Mouse (Mus musculus) heart, adult 2 months (tissue): Measurements from ENCODE around the gene Smco3. TPM values are rescaled to one million over a fixed set of nuclear protein-coding genes. Genes with fewer than 3 reads are reported as not detected.

ENCODE experiments used
- DNase-seq, 2 experiments: peaks; one replicate each; pipeline ENCODE4 v3.0.0; 2021
- H3K27ac ChIP-seq: fragments of 200-600 bp; 2 replicates; pipeline ENCODE4 v1.8.1; 2022
- H3K27me3 ChIP-seq: fragments of 200-500 bp; 2 replicates; pipeline ENCODE4 v1.6.1; 2012; ENCODE audit warnings: mild to moderate bottlenecking, low read length, inconsistent platforms, mixed read lengths; ENCODE audit not compliant: control insufficient read depth, insufficient read depth
- H3K36me3 ChIP-seq: fragments of 200-500 bp; 2 replicates; pipeline ENCODE4 v1.6.1; 2012; ENCODE audit warnings: low read length, inconsistent platforms; ENCODE audit not compliant: control insufficient read depth, insufficient read depth
- H3K4me1 ChIP-seq: fragments of 200-500 bp; 2 replicates; pipeline ENCODE4 v1.6.1; 2011; ENCODE audit warnings: low read length; ENCODE audit not compliant: control insufficient read depth, insufficient read depth
- H3K4me3 ChIP-seq: fragments of 200-600 bp; 2 replicates; pipeline ENCODE4 v1.8.1; 2022
- H3K79me2 ChIP-seq: fragments of 200-500 bp; replicated peaks from 2 replicates; pipeline ENCODE4 v1.6.1; 2012; ENCODE audit warnings: mild to moderate bottlenecking, inconsistent platforms, low read length, moderate library complexity, mixed read lengths; ENCODE audit not compliant: control insufficient read depth, insufficient read depth
- H3K9ac ChIP-seq: fragments of 200-500 bp; 2 replicates; pipeline ENCODE4 v1.6.1; 2012; ENCODE audit warnings: low read depth, mild to moderate bottlenecking, control low read depth, inconsistent platforms, low read length, mixed read lengths
- CTCF ChIP-seq: fragments of 200-600 bp; IDR thresholded peaks from 2 replicates; pipeline ENCODE4 v1.8.1; 2022; ENCODE audit warnings: antibody characterized with exemption, mild to moderate bottlenecking, moderate library complexity
- EP300 ChIP-seq: fragments of 200-500 bp; IDR thresholded peaks from 2 replicates; pipeline ENCODE4 v1.6.1; 2011; ENCODE audit warnings: low read depth, low read length, control low read depth; ENCODE audit not compliant: insufficient read depth
- POLR2A ChIP-seq: fragments of 200-500 bp; IDR thresholded peaks from 2 replicates; pipeline ENCODE4 v1.6.1; 2011; ENCODE audit warnings: mild to moderate bottlenecking, low read depth, low read length, control low read depth; ENCODE audit not compliant: insufficient read depth
- WGBS: fragments of 180-500 bp; shearing (Covaris S2); methylation state at CpG from one replicate; pipeline ENCODE4 v1.1.7; 2018; 5-methylcytosine and 5-hydroxymethylcytosine counted together
- intact Hi-C: fragments of 180-260 bp; cut with DNase I; formaldehyde crosslinking; loops from one replicate; pipeline ENCODE4 v1.15.1; 2025
- polyA plus RNA-seq: library from polyadenylated mRNA; depleted of rRNA; stranded (reverse); fragments of >200 nt; gene quantifications from 2 replicates; pipeline ENCODE4 v1.2.3, GENCODE M21; 2012
- total RNA-seq, 2 experiments: library from RNA; stranded (reverse); gene quantifications; 2 replicates each; pipeline ENCODE4 v1.2.3; 2021

The Smco3 gene
- total and polyA plus RNA-seq, 3 experiments, result 0.04 TPM; not detected in 2

DNA sequence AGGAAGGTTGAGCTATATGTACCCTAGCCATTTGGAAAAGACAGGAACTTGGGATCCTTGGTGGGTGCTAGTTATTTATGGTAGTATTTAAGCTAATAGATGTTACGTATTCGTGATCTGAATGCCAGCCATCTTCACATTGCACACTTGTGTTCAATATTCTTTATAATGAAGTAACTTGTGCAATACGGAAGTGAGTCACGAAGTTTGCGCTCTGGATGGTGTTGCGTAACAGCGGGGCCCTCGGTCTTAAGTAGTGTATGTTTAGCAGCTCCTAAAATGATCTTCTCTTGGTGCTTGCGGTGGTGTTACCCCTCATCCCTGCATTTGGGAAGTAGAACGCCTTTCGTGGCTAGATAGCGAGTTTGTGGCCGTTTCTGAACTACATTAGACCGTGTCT lies 26.2 kb downstream of the Smco3 start:
- Histone ChIP-seq H3K9ac (peak overlapping the region; percentile 82; the same call in 1 of the 2 replicates), H3K4me3 (peak overlapping the region; percentile 79), H3K36me3 (no peaks in the 10 kb centered on the region), H3K27me3 (no peaks in the 10 kb centered on the region), H3K4me1 (peaks cover 1% of the 10 kb centered on the region; the same call in 1 of the 2 replicates), H3K79me2 (no peaks in the 10 kb centered on the region), H3K27ac (peak overlapping the region; percentile 54; the same call in 1 of the 2 replicates)
- WGBS, result 17% methylated on average over 14 of the region's 14 CpGs
- intact Hi-C loops, result no loop called here
- DNase-seq, result peak; percentile 52 to 64
- TF ChIP-seq EP300, result 0 out of 2 replicates have a peak, but pooled peaks have one; percentile 36
- TF ChIP-seq POLR2A, result no peak
- TF ChIP-seq CTCF, result no peak

DNA sequence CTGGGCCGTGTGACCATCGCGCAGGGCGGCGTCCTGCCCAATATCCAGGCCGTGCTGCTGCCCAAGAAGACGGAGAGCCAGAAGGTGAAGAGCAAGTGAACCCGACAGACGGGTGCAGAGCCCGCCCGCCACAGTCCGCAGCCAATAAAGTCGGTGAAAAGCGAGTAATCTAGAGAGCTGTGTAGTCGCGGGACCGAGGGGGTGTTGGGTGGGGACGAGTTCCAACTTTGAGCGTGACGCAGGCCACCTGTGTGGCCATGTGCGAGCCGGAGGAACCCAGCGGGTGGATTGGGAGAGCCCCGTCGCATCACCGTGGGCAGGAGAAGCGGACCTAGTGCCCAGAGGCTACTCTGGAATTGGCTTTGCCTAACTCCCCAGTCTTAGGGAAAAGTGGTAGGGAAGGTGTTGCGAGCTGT lies 26.6 kb downstream of the Smco3 start:
- peak overlapping the region; percentile 54 for H3K27ac ChIP-seq
- TF ChIP-seq EP300, result no peak
- no peak for TF ChIP-seq POLR2A
- no peak for TF ChIP-seq CTCF
- no peaks in the 10 kb centered on the region for H3K79me2 ChIP-seq
- under 1% methylated on average over 28 of the region's 28 CpGs for WGBS
- peak overlapping the region; percentile 82 for H3K9ac ChIP-seq
- peaks cover 1% of the 10 kb centered on the region; the same call in 1 of the 2 replicates for H3K4me1 ChIP-seq
- no peak for DNase-seq
- H3K36me3 ChIP-seq, result no peaks in the 10 kb centered on the region
- intact Hi-C loops, result no loop called here
- no peaks in the 10 kb centered on the region for H3K27me3 ChIP-seq
- H3K4me3 ChIP-seq, result peak overlapping the region; percentile 79

DNA sequence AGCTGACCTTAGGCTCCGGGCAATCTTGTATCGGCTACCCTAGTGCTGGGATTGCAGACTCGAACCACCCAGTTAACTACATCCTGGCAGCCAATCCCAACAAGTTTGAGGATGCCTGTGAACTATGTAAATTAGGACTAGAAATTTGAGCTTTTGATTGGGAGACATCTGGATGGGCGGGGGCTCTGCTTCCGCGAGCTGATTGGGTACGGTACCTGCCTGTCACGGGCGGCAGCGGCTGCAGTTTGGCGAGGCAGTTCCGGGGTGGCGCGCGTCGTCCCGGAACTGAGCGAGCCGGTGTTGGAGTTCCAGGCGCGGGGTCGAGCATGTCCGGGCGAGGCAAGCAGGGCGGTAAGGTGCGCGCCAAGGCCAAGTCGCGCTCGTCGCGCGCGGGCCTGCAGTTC lies 27.2 kb downstream of the Smco3 start, which contains the start of gene H2afj:
TSS of gene H2afj (plus strand) at position 231 of the 404 bp plus-strand sequence.
- peak within 1 kb of the TSS; percentile 79 for H3K4me3 ChIP-seq
- H3K9ac ChIP-seq, result peak within 1 kb of the TSS; percentile 82
- H3K27ac ChIP-seq, result peak within 1 kb of the TSS; percentile 75
- no peaks in the 10 kb centered on the region for H3K27me3 ChIP-seq
- no peaks in the 10 kb centered on the region for H3K36me3 ChIP-seq
- intact Hi-C loops, result no loop called here
- DNase-seq, result peak; percentile 98 to 100
- under 1% methylated on average over 27 of the region's 34 CpGs for WGBS
- no peak for TF ChIP-seq CTCF
- peak; percentile 53 for TF ChIP-seq POLR2A
- peak; percentile 47; the same call in 1 of the 2 replicates for TF ChIP-seq EP300
- H3K4me1 ChIP-seq, result peaks cover 4% of the 10 kb centered on the region
- H3K79me2 ChIP-seq, result no peaks in the 10 kb centered on the region

DNA sequence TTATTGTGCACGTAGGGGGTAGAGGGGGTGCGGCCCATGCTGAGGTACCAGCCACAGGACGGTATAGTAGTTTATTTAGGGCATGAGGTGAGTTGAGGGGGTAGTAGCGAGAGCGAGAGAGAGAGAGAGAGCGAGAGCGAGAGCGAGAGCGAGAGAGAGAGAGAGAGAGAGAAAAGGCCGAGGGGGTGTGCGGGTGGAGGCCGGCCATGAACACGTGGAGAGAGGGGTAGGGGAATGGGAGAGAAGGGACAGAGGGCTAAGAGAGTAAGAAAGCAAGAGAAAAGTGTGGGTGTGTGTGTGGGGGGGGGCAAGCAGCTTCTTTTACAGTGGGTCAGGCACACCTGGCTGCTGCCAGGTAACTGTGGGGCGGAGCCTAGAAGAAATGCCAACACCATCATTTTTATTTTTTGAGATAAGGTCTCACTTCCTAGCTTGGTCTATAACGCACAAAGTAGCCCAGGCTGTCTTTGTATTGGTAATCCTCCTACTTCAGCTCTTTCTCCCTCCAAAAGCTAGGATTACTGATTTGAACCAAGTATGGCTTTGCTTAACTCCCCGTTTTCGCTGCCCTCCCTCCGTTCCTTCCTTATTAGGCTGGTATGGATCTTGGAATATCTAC lies 27.7 kb downstream of the Smco3 start:
- intact Hi-C loops, result no loop called here
- TF ChIP-seq EP300 (no peak), POLR2A (no peak), CTCF (no peak)
- peak overlapping the region; percentile 51 for H3K4me3 ChIP-seq
- WGBS, result 40% methylated on average over 18 of the region's 18 CpGs
- no peaks in the 10 kb centered on the region for H3K27me3 ChIP-seq
- peak overlapping the region; percentile 22 for H3K9ac ChIP-seq
- no peaks in the 10 kb centered on the region for H3K79me2 ChIP-seq
- no peak for DNase-seq
- H3K36me3 ChIP-seq, result no peaks in the 10 kb centered on the region
- peaks cover 4% of the 10 kb centered on the region for H3K4me1 ChIP-seq
- H3K27ac ChIP-seq, result peak overlapping the region; percentile 75

DNA sequence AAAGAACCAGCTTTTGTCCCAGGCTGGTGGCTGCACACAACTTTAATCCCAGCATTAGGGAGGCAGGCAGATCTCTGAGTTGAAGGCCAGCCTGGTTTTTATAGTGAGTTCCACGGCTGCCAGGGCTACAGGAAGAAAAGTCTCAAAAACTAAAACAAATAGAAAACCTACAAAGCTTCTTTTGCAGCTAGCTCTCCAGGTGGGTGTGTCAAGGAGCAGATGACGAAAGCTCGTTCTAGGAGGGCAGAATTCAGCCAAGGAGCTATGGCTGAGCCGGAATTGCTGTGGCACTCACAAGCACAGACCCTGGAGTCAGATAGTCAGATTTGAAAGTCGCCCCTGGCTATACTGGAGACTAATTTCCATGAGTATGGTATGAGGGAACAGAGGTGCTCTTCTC lies 28.4 kb downstream of the Smco3 start:
- no peak overlapping the region for H3K4me3 ChIP-seq
- H3K9ac ChIP-seq, result no peak overlapping the region
- H3K4me1 ChIP-seq, result peaks cover 4% of the 10 kb centered on the region
- no peak overlapping the region for H3K27ac ChIP-seq
- no peak for DNase-seq
- WGBS, result 85% methylated on average over 5 of the region's 5 CpGs
- TF ChIP-seq EP300 (no peak), POLR2A (no peak), CTCF (no peak)
- no peaks in the 10 kb centered on the region for H3K79me2 ChIP-seq
- no peaks in the 10 kb centered on the region for H3K36me3 ChIP-seq
- intact Hi-C loops, result no loop called here
- H3K27me3 ChIP-seq, result no peaks in the 10 kb centered on the region

DNA sequence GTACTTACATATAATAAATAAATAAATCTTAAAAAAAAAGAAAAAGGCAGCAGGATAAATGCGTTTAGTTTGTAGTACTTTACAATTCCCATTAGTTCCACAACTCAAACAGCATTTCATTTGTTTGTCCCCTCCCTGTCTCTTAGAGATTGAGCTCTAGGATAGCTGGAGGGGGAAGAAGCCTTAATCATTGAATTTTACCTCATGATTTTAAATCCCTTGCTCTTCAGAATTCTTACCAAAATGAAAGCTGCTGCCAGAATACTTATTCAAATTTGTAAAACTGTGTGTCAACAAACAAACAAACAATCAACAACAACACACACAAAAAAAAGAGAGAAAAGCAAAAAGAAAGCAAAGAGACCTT lies 29.9 kb downstream of the Smco3 start:
- no peak for DNase-seq
- Histone ChIP-seq H3K36me3 (no peaks in the 10 kb centered on the region), H3K27me3 (no peaks in the 10 kb centered on the region), H3K4me3 (no peak overlapping the region), H3K79me2 (no peaks in the 10 kb centered on the region), H3K9ac (no peak overlapping the region), H3K27ac (peak overlapping the region; percentile 99), H3K4me1 (peaks cover 4% of the 10 kb centered on the region)
- intact Hi-C loops, result no loop called here
- no peak for TF ChIP-seq EP300
- 78% methylated on average over 1 of the region's 1 CpGs for WGBS
